Mouse (Mus musculus) brain, embryonic 14.5 days (tissue): ENCODE measurements around the gene Acad8.

ENCODE experiments used
- CTCF ChIP-seq: fragments of 200-500 bp; IDR thresholded peaks from 2 replicates; pipeline ENCODE4 v1.5.1; 2012; ENCODE audit warnings: inconsistent platforms, mild to moderate bottlenecking, moderate library complexity, borderline replicate concordance; ENCODE audit not compliant: insufficient read depth, insufficient read length; ENCODE audit errors: extremely low read depth
- POLR2A ChIP-seq: fragments of 200-500 bp; IDR thresholded peaks from 2 replicates; pipeline ENCODE4 v1.6.1; 2012; ENCODE audit warnings: mild to moderate bottlenecking, inconsistent platforms, borderline replicate concordance; ENCODE audit not compliant: poor library complexity, insufficient read depth, insufficient read length, severe bottlenecking; ENCODE audit errors: extremely low read depth

GRCm38 (mm10) chr9:26978776-26979175 is 20.6 kb downstream of the Acad8 start:
- TF ChIP-seq POLR2A (no peak), CTCF (no peak)
